Mouse (Mus musculus) limb, embryonic 14.5 days (tissue): ENCODE results near the gene Dis3l2. TPM values are rescaled to one million over a fixed set of nuclear protein-coding genes. Genes with fewer than 3 reads are reported as not detected.

Source experiments
- ATAC-seq: fragments of 200-750 bp; cut with Nextera tagmentation; 2 replicates; pipeline ENCODE4 v1.8.0; 2017; ENCODE audit warnings: low read depth, moderate number of reproducible peaks, moderate TSS enrichment; ENCODE audit not compliant: low FRiP score
- DNase-seq: peaks from one replicate; pipeline ENCODE4 v3.0.0-alpha.2; 2015; ENCODE audit warnings: low spot score
- H3K27ac ChIP-seq: fragments of 300-500 bp; sonication (generic); replicated peaks from 2 replicates; pipeline ENCODE4 v1.5.1; 2014; ENCODE audit warnings: low read depth, mild to moderate bottlenecking, low read length, moderate library complexity, mixed read lengths
- H3K27me3 ChIP-seq: fragments of 300-500 bp; sonication (generic); 2 replicates; pipeline ENCODE4 v1.6.1; 2014; ENCODE audit warnings: low read length, mixed read lengths; ENCODE audit not compliant: control insufficient read depth, insufficient read depth
- H3K36me3 ChIP-seq: fragments of 300-500 bp; sonication (generic); 2 replicates; pipeline ENCODE4 v1.6.1; 2014; ENCODE audit warnings: mild to moderate bottlenecking, low read length, moderate library complexity, mixed read lengths; ENCODE audit not compliant: control insufficient read depth, insufficient read depth
- H3K4me1 ChIP-seq: fragments of 300-500 bp; sonication (generic); 2 replicates; pipeline ENCODE4 v1.6.1; 2014; ENCODE audit warnings: antibody characterized with exemption, low read length, mixed read lengths; ENCODE audit not compliant: control insufficient read depth, insufficient read depth
- H3K4me2 ChIP-seq: fragments of 300-500 bp; sonication (generic); replicated peaks from 2 replicates; pipeline ENCODE4 v1.6.1; 2014; ENCODE audit warnings: low read depth, mild to moderate bottlenecking, low read length, moderate library complexity; ENCODE audit not compliant: severe bottlenecking
- H3K4me3 ChIP-seq: fragments of 300-500 bp; sonication (generic); replicated peaks from 2 replicates; pipeline ENCODE4 v1.5.1; 2014; ENCODE audit warnings: low read length
- H3K9ac ChIP-seq: fragments of 300-500 bp; sonication (generic); 2 replicates; pipeline ENCODE4 v1.6.1; 2014; ENCODE audit warnings: mild to moderate bottlenecking, low read depth, low read length, moderate library complexity; ENCODE audit not compliant: severe bottlenecking
- H3K9me3 ChIP-seq: fragments of 300-500 bp; sonication (generic); 2 replicates; pipeline ENCODE4 v1.6.1; 2016; ENCODE audit warnings: low read length; ENCODE audit not compliant: control insufficient read depth
- POLR2A ChIP-seq: fragments of 200-500 bp; IDR thresholded peaks from 2 replicates; pipeline ENCODE4 v1.8.0; 2012; ENCODE audit warnings: inconsistent platforms, mild to moderate bottlenecking, moderate library complexity, borderline replicate concordance; ENCODE audit not compliant: insufficient read depth, insufficient read length; ENCODE audit errors: extremely low read depth
- WGBS: fragments of 180-500 bp; shearing (Covaris S2); extraction: QIAGEN DNeasy Blood & Tissue Kit; methylation state at CpG from one replicate; pipeline ENCODE4 v1.1.7; 2014; 5-methylcytosine and 5-hydroxymethylcytosine counted together
- polyA plus RNA-seq, 2 experiments: library from polyadenylated mRNA; depleted of rRNA in 1 of 2; stranded (reverse) in 1 of 2; unstranded in 1 of 2; fragments of >200 nt; fragmentation: Nextera tagmentation in 1 of 2; extraction: Ambion mirVana in 1 of 2; gene quantifications; 2 replicates each; pipeline versions ENCODE4 v1.2.1 to v1.2.3; 2012 to 2014

The Dis3l2 gene
- polyA plus RNA-seq, 2 experiments: 22.2 to 24.4 TPM

GRCm38 (mm10) chr1:87051369-87051768 lies 347.8 kb downstream of the Dis3l2 start:
- Histone ChIP-seq H3K4me1 (no peaks in the 10 kb centered on the region), H3K9ac (no peak overlapping the region), H3K27ac (no peak overlapping the region), H3K36me3 (peaks cover 27% of the 10 kb centered on the region), H3K27me3 (no peaks in the 10 kb centered on the region), H3K4me3 (no peak overlapping the region), H3K9me3 (no peaks in the 10 kb centered on the region), H3K4me2 (no peak overlapping the region)
- ATAC-seq: no peak
- DNase-seq: no peak
- TF ChIP-seq POLR2A: no peak
- 86% methylated on average over 4 of the region's 4 CpGs for WGBS

DNA sequence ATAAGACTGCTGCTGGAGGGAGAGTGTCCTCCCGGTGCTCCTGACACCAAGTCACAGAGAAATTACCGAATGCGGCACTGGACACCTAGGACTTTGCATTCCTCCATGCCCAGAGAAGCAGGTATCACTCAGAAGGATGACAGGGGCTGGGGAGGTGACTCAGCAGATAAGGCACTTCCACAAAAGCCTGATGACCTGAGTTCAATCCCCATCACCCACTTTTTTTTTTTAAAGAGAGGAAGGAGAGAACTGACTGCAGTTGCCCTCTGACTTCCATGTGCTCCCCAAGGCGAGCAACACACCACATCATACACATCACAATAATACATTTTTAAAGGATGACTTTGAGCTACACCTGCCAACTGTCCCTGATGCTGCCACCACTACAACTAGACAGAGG lies 353.5 kb downstream of the Dis3l2 start:
- Histone ChIP-seq H3K4me3 (no peak overlapping the region), H3K36me3 (no peaks in the 10 kb centered on the region), H3K9ac (no peak overlapping the region), H3K27ac (no peak overlapping the region), H3K9me3 (no peaks in the 10 kb centered on the region), H3K4me1 (no peaks in the 10 kb centered on the region), H3K27me3 (no peaks in the 10 kb centered on the region), H3K4me2 (no peak overlapping the region)
- DNase-seq (no peak), ATAC-seq (no peak)
- TF ChIP-seq POLR2A: no peak
- 70% methylated on average over 4 of the region's 4 CpGs for WGBS

- 77% methylated on average over 8 of the region's 8 CpGs for WGBS
- Histone ChIP-seq H3K36me3 (no peaks in the 10 kb centered on the region), H3K9me3 (no peaks in the 10 kb centered on the region), H3K4me3 (no peak overlapping the region), H3K4me2 (no peak overlapping the region), H3K9ac (no peak overlapping the region), H3K27ac (no peak overlapping the region), H3K27me3 (no peaks in the 10 kb centered on the region), H3K4me1 (no peaks in the 10 kb centered on the region)
- no peak for DNase-seq
- no peak for TF ChIP-seq POLR2A
- ATAC-seq: no peak
Observed at GRCm38 (mm10) chr1:87059042-87059665, 355.5 kb downstream of the Dis3l2 start.

GRCm38 (mm10) chr1:87060913-87061312 lies 357.3 kb downstream of the Dis3l2 start:
- TF ChIP-seq POLR2A: no peak
- Histone ChIP-seq H3K27me3 (no peaks in the 10 kb centered on the region), H3K4me3 (no peak overlapping the region), H3K9ac (no peak overlapping the region), H3K4me1 (no peaks in the 10 kb centered on the region), H3K36me3 (no peaks in the 10 kb centered on the region), H3K27ac (no peak overlapping the region), H3K9me3 (no peaks in the 10 kb centered on the region), H3K4me2 (no peak overlapping the region)
- DNase-seq (no peak), ATAC-seq (no peak)

DNA sequence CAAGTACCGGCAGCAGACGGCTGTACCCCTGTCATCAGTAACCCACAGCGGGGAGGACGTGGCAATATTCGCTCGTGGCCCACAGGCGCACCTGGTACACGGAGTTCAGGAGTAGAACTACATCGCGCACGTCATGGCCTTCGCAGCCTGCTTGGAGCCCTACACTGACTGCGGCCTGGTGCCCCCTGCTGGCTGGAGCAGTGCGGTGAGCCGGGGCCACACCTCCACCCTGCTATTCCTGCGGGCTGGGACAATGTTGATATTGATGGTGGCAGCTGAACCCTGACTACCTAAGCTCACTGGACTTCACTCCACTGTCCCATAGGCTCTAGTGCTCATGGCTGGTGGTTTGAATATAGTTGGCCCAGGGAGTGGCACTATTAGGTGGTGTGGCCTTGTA lies 367.1 kb downstream of the Dis3l2 start:
- no peak overlapping the region for H3K4me3 ChIP-seq
- no peaks in the 10 kb centered on the region for H3K9me3 ChIP-seq
- H3K27ac ChIP-seq: no peak overlapping the region
- ATAC-seq: no peak
- WGBS: 55% methylated on average over 16 of the region's 16 CpGs
- H3K4me2 ChIP-seq: no peak overlapping the region
- H3K36me3 ChIP-seq: no peaks in the 10 kb centered on the region
- no peak for TF ChIP-seq POLR2A
- DNase-seq: no peak
- H3K4me1 ChIP-seq: 0 out of 2 replicates have a peak, but pooled peaks cover 3% of the 10 kb centered on the region
- no peaks in the 10 kb centered on the region for H3K27me3 ChIP-seq
- no peak overlapping the region for H3K9ac ChIP-seq
